Mouse (Mus musculus) CD4-positive naive resting alpha-beta T cell, adult 57 days (primary cell): ENCODE results near the gene Klre1. TPM values are rescaled to one million over a fixed set of nuclear protein-coding genes. Genes with fewer than 3 reads are reported as not detected.

Experiments used
- total RNA-seq: library from RNA; stranded (reverse); gene quantifications from one replicate; pipeline ENCODE4 v1.2.4, GENCODE M21; 2023

Gene Klre1
- 6.3 TPM for total RNA-seq

GRCm38 (mm10) chr6:129577605-129578004, at the start of gene Klre1:
Gene Klre1 (plus strand): TSS chr6:129577905.

GRCm38 (mm10) chr6:129532942-129533860, 44.5 kb upstream of the Klre1 start, which contains the start of gene Gabarapl1:
Gene Gabarapl1 (plus strand): TSS chr6:129533160.

GRCm38 (mm10) chr6:129591508-129591907, 13.8 kb downstream of the Klre1 start, which contains the start of gene Klrd1:
Gene Klrd1 (plus strand): TSS chr6:129591782.

GRCm38 (mm10) chr6:129623735-129624134, 46.0 kb downstream of the Klre1 start, which contains the start of gene Klrk1:
Gene Klrk1 (minus strand): TSS chr6:129623864.

Other genes with a start within 250 kb of the Klre1 start
- gene 4922502D21Rik, start 246.1 kb upstream of the Klre1 start, total RNA-seq, result not detected
- 1.3 TPM for gene Clec12a, start 235.2 kb upstream of the Klre1 start, total RNA-seq
- not detected for gene Clec12b, start 192.0 kb upstream of the Klre1 start, total RNA-seq
- not detected for gene Clec1b, start 180.6 kb upstream of the Klre1 start, total RNA-seq
- gene Clec9a, start 169.0 kb upstream of the Klre1 start, total RNA-seq, result 2.5 TPM
- not detected for gene Clec1a, start 125.9 kb upstream of the Klre1 start, total RNA-seq
- gene Olr1, start 70.7 kb upstream of the Klre1 start, total RNA-seq, result not detected
- not detected for gene Tmem52b, start 65.3 kb upstream of the Klre1 start, total RNA-seq
- gene Gabarapl1, start 44.7 kb upstream of the Klre1 start, total RNA-seq, result 14.8 TPM
- gene Klrd1, start 13.9 kb downstream of the Klre1 start, total RNA-seq, result 82.5 TPM
- gene Klrk1, start 46.0 kb downstream of the Klre1 start, total RNA-seq, result 4.8 TPM
- gene Klrc3, start 65.4 kb downstream of the Klre1 start, total RNA-seq, result 1.7 TPM
- gene Klrc2, start 82.8 kb downstream of the Klre1 start, total RNA-seq, result 2.3 TPM
- 6.3 TPM for gene Klrc1, start 101.1 kb downstream of the Klre1 start, total RNA-seq
- gene Klri1, start 139.2 kb downstream of the Klre1 start, total RNA-seq, result 1.8 TPM
- 0.80 TPM for gene Klri2, start 162.6 kb downstream of the Klre1 start, total RNA-seq
- not detected for gene Gm156, start 206.4 kb downstream of the Klre1 start, total RNA-seq